Mouse (Mus musculus) embryonic facial prominence, embryonic 14.5 days (tissue): Measurements from ENCODE around the gene Zfp108. TPM values are rescaled to one million over a fixed set of nuclear protein-coding genes. Genes with fewer than 3 reads are reported as not detected.
A peak's percentile ranks its signal among the peaks of the same experiment; 100 is the strongest.

Experiments used
- ATAC-seq: fragments of 200-750 bp; cut with Nextera tagmentation; 2 replicates; pipeline ENCODE4 v1.8.0; 2017; ENCODE audit warnings: low read depth, moderate number of reproducible peaks, moderate TSS enrichment
- DNase-seq: peaks from one replicate; pipeline ENCODE4 v3.0.0-alpha.2; 2015; ENCODE audit warnings: low spot score
- H3K27ac ChIP-seq: fragments of 300-500 bp; sonication (generic); replicated peaks from 2 replicates; pipeline ENCODE4 v1.5.1; 2014; ENCODE audit warnings: low read depth, mild to moderate bottlenecking, low read length, moderate library complexity
- H3K27me3 ChIP-seq: fragments of 300-500 bp; sonication (generic); replicated peaks from 2 replicates; pipeline ENCODE4 v1.6.1; 2014; ENCODE audit warnings: low read length; ENCODE audit not compliant: control insufficient read depth, insufficient read depth
- H3K36me3 ChIP-seq: fragments of 300-500 bp; sonication (generic); 2 replicates; pipeline ENCODE4 v1.6.1; 2014; ENCODE audit warnings: low read length, mixed read lengths; ENCODE audit not compliant: control insufficient read depth, insufficient read depth
- H3K4me1 ChIP-seq: fragments of 300-500 bp; sonication (generic); 2 replicates; pipeline ENCODE4 v1.6.1; 2014; ENCODE audit warnings: antibody characterized with exemption, low read length; ENCODE audit not compliant: control insufficient read depth, insufficient read depth
- H3K4me2 ChIP-seq: fragments of 300-500 bp; sonication (generic); 2 replicates; pipeline ENCODE4 v1.6.1; 2014; ENCODE audit warnings: low read depth, mild to moderate bottlenecking, low read length, moderate library complexity, mixed read lengths
- H3K4me3 ChIP-seq: fragments of 300-500 bp; sonication (generic); 2 replicates; pipeline ENCODE4 v1.5.1; 2014; ENCODE audit warnings: low read depth, mild to moderate bottlenecking, low read length
- H3K9ac ChIP-seq: fragments of 300-500 bp; sonication (generic); 2 replicates; pipeline ENCODE4 v1.6.1; 2014; ENCODE audit warnings: low read depth, mild to moderate bottlenecking, low read length, moderate library complexity, mixed read lengths
- H3K9me3 ChIP-seq: fragments of 300-500 bp; sonication (generic); 2 replicates; pipeline ENCODE4 v1.6.1; 2016; ENCODE audit warnings: low read length; ENCODE audit not compliant: control insufficient read depth
- WGBS: fragments of 180-500 bp; shearing (Covaris S2); extraction: QIAGEN DNeasy Blood & Tissue Kit; methylation state at CpG from one replicate; pipeline ENCODE4 v1.1.7; 2014; 5-methylcytosine and 5-hydroxymethylcytosine counted together
- polyA plus RNA-seq: library from polyadenylated mRNA; unstranded; fragments of >200 nt; fragmentation: Nextera tagmentation; extraction: Ambion mirVana; gene quantifications from 2 replicates; pipeline ENCODE4 v1.2.1, GENCODE M21; 2014

Gene Zfp108
- polyA plus RNA-seq, 1 experiment from 2014 or later, result 4.3 TPM

DNA sequence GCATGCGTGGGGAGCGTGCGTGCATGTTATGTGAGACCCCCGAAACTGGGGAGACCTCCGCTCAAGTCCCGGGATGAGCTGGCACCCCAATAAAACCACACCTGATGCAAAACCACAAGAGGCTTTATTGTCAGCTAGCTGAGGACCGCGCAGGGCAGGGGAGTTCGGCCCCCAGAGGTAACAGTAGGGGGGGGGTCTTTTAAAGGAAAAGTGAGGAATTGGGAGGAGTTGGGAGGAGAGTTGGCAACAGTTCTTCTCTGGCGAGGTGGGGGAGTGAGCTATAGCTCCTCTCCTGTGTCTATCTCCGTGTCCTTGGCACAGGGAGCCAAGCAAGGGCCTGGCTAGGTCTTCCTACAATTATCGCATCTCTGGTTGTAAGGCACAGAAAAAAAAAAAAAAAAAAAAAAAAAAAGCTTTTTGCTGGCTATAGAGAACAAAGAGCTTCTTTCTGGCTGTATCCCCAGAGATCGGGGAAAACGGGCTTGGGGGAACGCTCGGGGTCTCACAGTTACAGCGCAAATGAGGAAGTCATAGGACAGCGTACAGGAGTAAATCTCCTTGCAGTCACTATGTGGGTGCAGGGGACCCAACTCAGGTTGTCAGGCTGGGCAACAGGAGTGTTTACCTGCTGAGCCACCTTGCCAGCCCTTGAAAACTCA is 45.4 kb downstream of the Zfp108 start:
- Histone ChIP-seq H3K27me3 (no peaks in the 10 kb centered on the region), H3K4me2 (peak overlapping the region; percentile 91), H3K9ac (peak overlapping the region; percentile 66), H3K36me3 (peaks cover 56% of the 10 kb centered on the region), H3K27ac (peak overlapping the region; percentile 98), H3K9me3 (no peaks in the 10 kb centered on the region), H3K4me1 (peaks cover 9% of the 10 kb centered on the region; the same call in 1 of the 2 replicates), H3K4me3 (peak overlapping the region; percentile 72)
- WGBS, result under 1% methylated on average over 18 of the region's 18 CpGs
- peak; percentile 15 for ATAC-seq
- DNase-seq, result peak; percentile 64

DNA sequence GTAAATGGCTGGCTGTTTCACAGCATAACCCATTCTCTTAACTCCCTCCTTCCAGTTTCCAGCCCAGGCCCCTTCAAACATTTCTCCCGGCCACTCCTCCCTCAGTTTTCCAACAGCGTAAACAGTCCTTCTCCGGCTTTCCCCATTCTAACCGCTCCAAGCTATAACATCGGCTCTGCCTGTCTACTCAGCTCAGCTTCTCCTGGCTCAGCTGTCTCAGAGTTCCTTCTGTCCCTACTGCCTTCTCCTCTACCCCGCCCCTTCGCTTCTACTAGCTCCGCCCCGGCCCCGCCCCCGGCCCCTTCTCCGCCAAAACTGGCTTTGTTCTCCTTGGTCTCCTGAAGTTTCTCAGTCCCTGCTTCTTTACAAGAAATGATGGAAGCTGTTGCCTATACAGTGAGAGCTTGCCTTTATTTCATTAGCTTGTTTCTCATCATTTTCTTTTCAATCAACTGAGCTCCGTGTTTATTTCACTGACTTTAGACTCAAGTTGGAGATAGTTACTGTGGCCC is 46.2 kb downstream of the Zfp108 start, which contains the start of gene Zfp61:
Gene Zfp61, minus strand, starts transcription at position 462 of the 512 bp plus-strand sequence.
- peak; percentile 93 for DNase-seq
- no peaks in the 10 kb centered on the region for H3K9me3 ChIP-seq
- peak within 1 kb of the TSS; percentile 98 for H3K27ac ChIP-seq
- under 1% methylated on average over 13 of the region's 13 CpGs for WGBS
- H3K4me1 ChIP-seq, result peaks cover 9% of the 10 kb centered on the region; the same call in 1 of the 2 replicates
- no peaks in the 10 kb centered on the region for H3K27me3 ChIP-seq
- H3K9ac ChIP-seq, result peak within 1 kb of the TSS; percentile 66
- peak; percentile 80 for ATAC-seq
- peaks cover 47% of the 10 kb centered on the region for H3K36me3 ChIP-seq
- peak within 1 kb of the TSS; percentile 91 for H3K4me2 ChIP-seq
- H3K4me3 ChIP-seq, result peak within 1 kb of the TSS; percentile 72

Other genes starting within 250 kb of the Zfp108 start
- not detected in 2 replicates for gene Vmn1r183, start 201.5 kb upstream of the Zfp108 start, polyA plus RNA-seq
- gene Zfp180, start 172.9 kb upstream of the Zfp108 start, polyA plus RNA-seq, result 21.3 and 22.0 TPM in 2 replicates
- gene Zfp112, start 142.5 kb upstream of the Zfp108 start, polyA plus RNA-seq, result 4.3 and 6.1 TPM in 2 replicates
- gene Zfp235, start 120.6 kb upstream of the Zfp108 start, polyA plus RNA-seq, result 17.2 and 18.3 TPM in 2 replicates
- 3.6 and 3.8 TPM in 2 replicates for gene Zfp114, start 79.7 kb upstream of the Zfp108 start, polyA plus RNA-seq
- 11.1 and 12.7 TPM in 2 replicates for gene Zfp111, start 43.4 kb upstream of the Zfp108 start, polyA plus RNA-seq
- gene Zfp109, start 17.2 kb upstream of the Zfp108 start, polyA plus RNA-seq, result 3.6 and 4.5 TPM in 2 replicates
- gene Zfp93, start 15.6 kb downstream of the Zfp108 start, polyA plus RNA-seq, result 6.2 and 9.2 TPM in 2 replicates
- 29.8 and 29.9 TPM in 2 replicates for gene Zfp61, start 46.4 kb downstream of the Zfp108 start, polyA plus RNA-seq
- gene Zfp94, start 61.9 kb downstream of the Zfp108 start, polyA plus RNA-seq, result 8.5 and 12.1 TPM in 2 replicates
- gene Tescl, start 79.1 kb downstream of the Zfp108 start, polyA plus RNA-seq, result not detected in 2 replicates
- gene Lypd5, start 94.4 kb downstream of the Zfp108 start, polyA plus RNA-seq, result 2.4 and 4.9 TPM in 2 replicates
- 4.1 and 5.8 TPM in 2 replicates for gene Kcnn4, start 115.5 kb downstream of the Zfp108 start, polyA plus RNA-seq
- 17.6 and 19.9 TPM in 2 replicates for gene Smg9, start 144.8 kb downstream of the Zfp108 start, polyA plus RNA-seq
- 0.16 and 0.36 TPM in 2 replicates for gene Irgc1, start 197.5 kb downstream of the Zfp108 start, polyA plus RNA-seq
- gene Plaur, start 207.7 kb downstream of the Zfp108 start, polyA plus RNA-seq, result 8.0 and 12.2 TPM in 2 replicates
- 2.6 and 2.8 TPM in 2 replicates for gene Cadm4, start 227.2 kb downstream of the Zfp108 start, polyA plus RNA-seq